Mouse (Mus musculus): Measurements from ENCODE around the gene Gipc1.

DNA sequence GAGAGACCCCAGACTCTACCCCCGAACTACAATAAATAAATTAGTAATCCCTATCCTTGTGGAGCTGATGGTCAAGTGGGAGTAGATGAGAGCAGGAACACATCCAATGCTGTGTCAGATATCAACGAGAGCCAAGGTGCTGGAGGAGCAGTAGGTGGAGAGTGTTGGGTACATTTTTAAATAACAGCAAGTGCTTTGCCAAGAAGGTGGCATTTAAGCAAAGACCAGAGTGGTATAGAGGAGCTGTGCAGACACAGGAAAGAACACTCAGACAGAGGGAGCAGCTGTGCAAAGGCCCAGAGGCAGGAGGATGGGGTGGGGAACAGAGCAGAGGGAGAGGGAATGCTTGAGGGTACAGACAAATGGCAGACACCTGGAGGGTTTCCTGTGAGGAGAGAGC is 35.4 kb upstream of the Gipc1 start:
- TF ChIP-seq POLR2A (IDR thresholded peaks at IDR 0.05; ENCODE audit: low read depth, low read length) (no peak), USF1 (IDR thresholded peaks at IDR 0.05; ENCODE audit: low read depth, low read length) (no peak), ZNF384 (IDR thresholded peaks at IDR 0.05; ENCODE audit: low read depth, low read length) (no peak), CTCF (conservative IDR thresholded peaks at IDR 0.05 in 1 of 2, IDR thresholded peaks at IDR 0.05 in 1 of 2; ENCODE audit: low read depth in 2 of 2, low read length in 2 of 2) (no peak), UBTF (IDR thresholded peaks at IDR 0.05; ENCODE audit: low read depth, low read length) (no peak), EP300 (IDR thresholded peaks at IDR 0.05; ENCODE audit: low read length) (no peak), E2F4 (IDR thresholded peaks at IDR 0.05; ENCODE audit: insufficient replicate concordance, low read depth, low read length) (no peak), TBP (conservative IDR thresholded peaks at IDR 0.05; ENCODE audit: low read depth, low read length) (no peak)
